Comparison of ENCODE assay signal across 9 mouse cellular contexts in the genomic region with DNA sequence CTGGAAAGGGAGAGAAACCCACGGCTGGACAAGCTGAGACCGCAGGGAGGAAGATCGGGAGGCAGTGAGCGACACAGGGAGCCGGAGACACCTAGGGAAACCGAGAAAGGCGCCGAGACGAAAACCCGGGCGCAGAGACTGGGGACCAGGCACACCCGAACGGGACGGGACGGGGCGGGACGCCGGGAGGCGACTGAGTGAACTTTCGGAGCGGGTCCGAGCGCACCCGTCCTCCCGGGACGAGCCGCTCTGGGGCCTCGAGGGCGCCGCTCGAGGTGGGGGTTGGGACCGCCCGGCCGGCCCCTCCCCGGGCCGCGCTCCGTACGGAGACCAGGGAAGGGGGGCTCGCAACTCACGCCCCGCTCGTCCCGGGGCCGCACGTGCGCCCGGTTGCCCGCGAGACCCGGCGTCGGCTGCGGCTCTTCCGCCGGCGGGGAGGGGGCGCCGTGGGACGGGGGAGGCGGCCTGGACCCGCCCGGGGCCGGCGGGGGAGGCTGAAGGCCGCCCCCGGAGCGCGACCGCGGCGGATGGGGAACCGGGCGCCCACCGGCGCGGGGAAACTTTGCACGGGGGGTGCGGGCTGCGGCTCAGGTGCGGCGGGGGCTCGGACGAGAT. TPM values are rescaled to one million over a fixed set of nuclear protein-coding genes. Genes with fewer than 3 reads are reported as not detected.
A peak's percentile ranks its signal among the peaks of the same experiment; 100 is the strongest.
DNase-seq lines count a peak whose midpoint lies in the region; ATAC-seq and TF ChIP-seq lines count a peak whose summit lies in the region.
"Had no signal": no experiment of that assay in that cellular context is flagged by ENCODE, and none has a peak within 500 bp of the region (broad histone marks: within the 10 kb centered on the region; RNA-seq: fewer than 3 reads in every experiment).

No protein-coding gene starts in this region.

- DNase-seq in heart, adult 2 months: peak; percentile 35 to 48
- no peak for DNase-seq in heart, adult 8-10 months (ENCODE audit: low spot score)
- DNase-seq in NIH3T3 (ENCODE audit: low read depth): peak; percentile 45
- DNase-seq in forebrain, embryonic 10.5 days (ENCODE audit: extremely low spot score, low spot score): peak; percentile 63
- no peak for DNase-seq in liver, embryonic 11.5 days (ENCODE audit: low spot score)

- no peaks in the 10 kb centered on the region for H3K36me3 ChIP-seq in heart, adult 2 months (ENCODE audit: control insufficient read depth, insufficient read depth, low read length)
- peaks cover 38% of the 10 kb centered on the region for H3K36me3 ChIP-seq in forebrain, embryonic 10.5 days (replicated peaks)
- no peaks in the 10 kb centered on the region for H3K36me3 ChIP-seq in hindbrain, embryonic 16.5 days (ENCODE audit: control insufficient read depth, insufficient read depth, low read length)
- peaks cover 2% of the 10 kb centered on the region; the same call in 1 of the 2 replicates for H3K36me3 ChIP-seq in liver, embryonic 11.5 days (ENCODE audit: control insufficient read depth, insufficient read depth, low read length)

- TF ChIP-seq POLR2A in heart, adult 2 months (IDR thresholded peaks at IDR 0.05; ENCODE audit: insufficient read depth, low read depth, low read length): no peak
- no peak for TF ChIP-seq POLR2A in olfactory bulb, adult 2 months (IDR thresholded peaks at IDR 0.05; ENCODE audit: insufficient read depth, low read depth, low read length)

- TF ChIP-seq CTCF in heart, adult 2 months (IDR thresholded peaks at IDR 0.05): no peak
- TF ChIP-seq CTCF in olfactory bulb, adult 2 months (IDR thresholded peaks at IDR 0.05; ENCODE audit: insufficient read depth, low read depth, low read length): no peak

- TF ChIP-seq EP300 in heart, adult 2 months (IDR thresholded peaks at IDR 0.05; ENCODE audit: insufficient read depth, low read depth, low read length): no peak

- WGBS in heart, adult 2 months: 1% methylated on average over 78 of the region's 84 CpGs
- WGBS in forebrain, embryonic 10.5 days: under 1% methylated on average over 80 of the region's 84 CpGs
- WGBS in hindbrain, embryonic 16.5 days: under 1% methylated on average over 54 of the region's 84 CpGs
- WGBS in liver, embryonic 11.5 days: under 1% methylated on average over 74 of the region's 84 CpGs
- WGBS in olfactory bulb, adult 2 months: 1% methylated on average over 80 of the region's 84 CpGs

- ATAC-seq in hindbrain, embryonic 16.5 days: peak; percentile 5; the same call in 1 of the 2 replicates
- ATAC-seq in liver, embryonic 11.5 days (replicated peaks; ENCODE audit: low FRiP score): 0 out of 2 replicates have a peak, but pooled peaks have one; percentile 10
- ATAC-seq in granulocyte monocyte progenitor cell, adult 5-6 weeks (replicated peaks; ENCODE audit: poor library complexity, severe bottlenecking): no peak

- H3K4me2 ChIP-seq in hindbrain, embryonic 16.5 days (ENCODE audit: low read length): peak overlapping the region; percentile 90
- H3K4me2 ChIP-seq in liver, embryonic 11.5 days: peak overlapping the region; percentile 75

- H3K4me1 ChIP-seq in heart, adult 2 months (ENCODE audit: control insufficient read depth, insufficient read depth, low read length): no peaks in the 10 kb centered on the region
- H3K4me1 ChIP-seq in forebrain, embryonic 10.5 days: peaks cover 62% of the 10 kb centered on the region
- peaks cover 21% of the 10 kb centered on the region for H3K4me1 ChIP-seq in hindbrain, embryonic 16.5 days (ENCODE audit: control insufficient read depth, insufficient read depth, low read depth, low read length)
- H3K4me1 ChIP-seq in liver, embryonic 11.5 days (replicated peaks; ENCODE audit: control insufficient read depth, insufficient read depth, low read length): peaks cover 11% of the 10 kb centered on the region
- H3K4me1 ChIP-seq in olfactory bulb, adult 2 months (ENCODE audit: control insufficient read depth, insufficient read depth, low read length): peaks cover 20% of the 10 kb centered on the region

- intact Hi-C loops in heart, adult 2 months (cut with DNase I): loop anchor here (5.0 kb wide), 1 partner anchor 143 kb away; no protein-coding TSS in a partner anchor

- H3K27ac ChIP-seq in heart, adult 2 months: no peak overlapping the region
- H3K27ac ChIP-seq in forebrain, embryonic 10.5 days: peak overlapping the region; percentile 99
- peak overlapping the region; percentile 91 for H3K27ac ChIP-seq in hindbrain, embryonic 16.5 days (ENCODE audit: low read depth, low read length)
- H3K27ac ChIP-seq in liver, embryonic 11.5 days (ENCODE audit: low read depth, low read length): peak overlapping the region; percentile 75
- H3K27ac ChIP-seq in olfactory bulb, adult 2 months (ENCODE audit: insufficient read depth, low read depth, low read length): no peak overlapping the region

- peak overlapping the region; percentile 78 for H3K9ac ChIP-seq in heart, adult 2 months (ENCODE audit: low read depth, low read length)
- H3K9ac ChIP-seq in hindbrain, embryonic 16.5 days (ENCODE audit: low read depth, low read length): peak overlapping the region; percentile 95
- peak overlapping the region; percentile 78 for H3K9ac ChIP-seq in liver, embryonic 11.5 days (ENCODE audit: low read depth, low read length)

- H3K79me2 ChIP-seq in heart, adult 2 months (replicated peaks; ENCODE audit: control insufficient read depth, insufficient read depth, low read length): no peaks in the 10 kb centered on the region

- H3K4me3 ChIP-seq in heart, adult 2 months: peak overlapping the region; percentile 54
- peak overlapping the region; percentile 97 for H3K4me3 ChIP-seq in forebrain, embryonic 10.5 days
- peak overlapping the region; percentile 82 for H3K4me3 ChIP-seq in hindbrain, embryonic 16.5 days (ENCODE audit: low read length)
- H3K4me3 ChIP-seq in liver, embryonic 11.5 days (ENCODE audit: low read depth, low read length): peak overlapping the region; percentile 77
- H3K4me3 ChIP-seq in olfactory bulb, adult 2 months (ENCODE audit: insufficient read depth, low read depth, low read length): peak overlapping the region; percentile 61

- H3K9me3 ChIP-seq in forebrain, embryonic 10.5 days: no peaks in the 10 kb centered on the region
- H3K9me3 ChIP-seq in hindbrain, embryonic 16.5 days (ENCODE audit: control insufficient read depth, low read length): no peaks in the 10 kb centered on the region
- H3K9me3 ChIP-seq in liver, embryonic 11.5 days (ENCODE audit: control insufficient read depth, low read length): no peaks in the 10 kb centered on the region

- H3K27me3 ChIP-seq in heart, adult 2 months (ENCODE audit: control insufficient read depth, insufficient read depth, low read length): peaks cover 3% of the 10 kb centered on the region
- peaks cover 23% of the 10 kb centered on the region for H3K27me3 ChIP-seq in forebrain, embryonic 10.5 days (ENCODE audit: poor library complexity, severe bottlenecking)
- H3K27me3 ChIP-seq in hindbrain, embryonic 16.5 days (replicated peaks; ENCODE audit: control insufficient read depth, insufficient read depth, low read length): no peaks in the 10 kb centered on the region
- H3K27me3 ChIP-seq in liver, embryonic 11.5 days (replicated peaks; ENCODE audit: control insufficient read depth, insufficient read depth, low read length): peaks cover 35% of the 10 kb centered on the region
- H3K27me3 ChIP-seq: Patski had no signal

RNA-seq across cellular contexts. Expression of gene Ptprf, which starts 0.7 kb away (rescaled TPM):
- total RNA-seq in heart, adult 2 months (2021): 1 to 10 TPM; 5.8 to 6.3 TPM
- polyA plus RNA-seq in heart, adult 2 months (2012; rRNA removed): 6.6 and 7.8 TPM in 2 replicates
- total RNA-seq in heart, adult 8-10 months (2022): 1 to 10 TPM; 3.6 to 6.8 (median 4.6) TPM
- polyA plus RNA-seq in forebrain, embryonic 10.5 days (2016; fragmentation: Nextera tagmentation; extraction: Ambion mirVana): 99.7 and 102 TPM in 2 replicates
- 71.7 and 88.1 TPM in 2 replicates for polyA plus RNA-seq in hindbrain, embryonic 16.5 days (2015; fragmentation: Nextera tagmentation; extraction: Ambion mirVana)
- polyA plus RNA-seq in liver, embryonic 11.5 days (2014; fragmentation: Nextera tagmentation; extraction: Ambion mirVana): 29.1 and 29.2 TPM in 2 replicates
- not detected in 2 replicates for polyA plus RNA-seq in olfactory bulb, adult 2 months (2012; ENCODE audit: insufficient read depth, insufficient read length, low replicate concordance, missing spikeins)
- total RNA-seq in granulocyte monocyte progenitor cell, adult 5-6 weeks (2014; fragmentation: Nextera tagmentation): 0.17 TPM in 1 of 2 replicates, not detected in the other
- total RNA-seq in granulocyte monocyte progenitor cell, adult 5-6 weeks (2017): 0.04 TPM in 1 of 2 replicates, not detected in the other

Comparison
In these comparisons a context has a peak if more than half of its experiments do, and no peak if none do; other contexts are left out.
1. DNase-seq: peak in heart, adult 2 months (2 of 2), NIH3T3 (single experiment) and forebrain, embryonic 10.5 days (single experiment); none in heart, adult 8-10 months (single experiment) and liver, embryonic 11.5 days (single experiment).
2. H3K27ac ChIP-seq: peak in forebrain, embryonic 10.5 days (single experiment), hindbrain, embryonic 16.5 days (single experiment) and liver, embryonic 11.5 days (single experiment); none in heart, adult 2 months (single experiment) and olfactory bulb, adult 2 months (single experiment).
3. Peak in every context shown above with its lines, with median percentiles within 50 percentile points of each other: H3K4me3 ChIP-seq and H3K9ac ChIP-seq.